ENCODE assay signal across 27 mouse cellular contexts in the genomic region with DNA sequence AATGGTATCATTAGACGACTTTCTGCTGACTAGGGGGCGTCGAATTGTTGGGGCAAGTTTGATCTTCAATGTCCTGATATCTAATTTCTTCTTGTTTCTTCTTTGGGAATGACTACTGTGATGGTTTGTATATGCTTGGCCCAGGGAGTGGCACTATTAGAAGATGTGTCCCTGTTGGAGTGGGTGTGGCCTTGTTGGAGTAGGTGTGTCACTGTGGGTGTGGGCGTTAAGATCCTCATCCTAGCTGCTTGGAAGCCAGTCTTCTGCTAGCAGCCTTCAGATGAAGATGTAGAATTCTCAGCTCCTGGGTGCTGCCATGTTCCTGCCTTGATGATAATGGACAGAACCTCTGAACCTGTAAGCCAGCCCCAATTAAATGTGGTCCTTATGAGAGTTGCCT. TPM values are rescaled to one million over a fixed set of nuclear protein-coding genes. Genes with fewer than 3 reads are reported as not detected.
"Had no signal": no experiment of that assay in that cellular context is flagged by ENCODE, and none has a peak within 500 bp of the region (broad histone marks: within the 10 kb centered on the region; RNA-seq: fewer than 3 reads in every experiment).

No protein-coding gene starts in this region.

RNA-seq across cellular contexts. Expression of gene Ankrd65, which starts 1.4 kb away (rescaled TPM):
- total RNA-seq: common myeloid progenitor, adult 5-6 weeks; forebrain, postnatal 0 days; gastrocnemius, adult 18-20 months; gastrocnemius, adult 2 months; gastrocnemius, adult 8-10 months; gastrocnemius, postnatal 10 days; gastrocnemius, postnatal 14 days; gastrocnemius, postnatal 25 days; gastrocnemius, postnatal 36 days; granulocyte monocyte progenitor cell, adult 5-6 weeks; heart, adult 18-20 months; heart, adult 2 months; heart, adult 8-10 months had no signal
- polyA plus RNA-seq: cortical plate, adult 2 months; embryonic facial prominence, embryonic 10.5 days; embryonic facial prominence, embryonic 11.5 days; embryonic facial prominence, embryonic 12.5 days; embryonic facial prominence, embryonic 14.5 days; forebrain, embryonic 10.5 days; forebrain, embryonic 11.5 days; forebrain, embryonic 12.5 days; forebrain, embryonic 13.5 days; forebrain, embryonic 14.5 days; forebrain, embryonic 15.5 days; forebrain, embryonic 16.5 days; forebrain, postnatal 0 days; frontal cortex, adult 2 months had no signal

RNA-seq across cellular contexts. Expression of gene Tmem88b, which starts 3.2 kb away (rescaled TPM):
- total RNA-seq: common myeloid progenitor, adult 5-6 weeks; granulocyte monocyte progenitor cell, adult 5-6 weeks had no signal
- polyA plus RNA-seq: erythroblast, embryonic 14.5 days had no signal

RNA-seq across cellular contexts. Expression of gene Vwa1, which starts 14.3 kb away (rescaled TPM):
- polyA plus RNA-seq: erythroblast, embryonic 14.5 days had no signal
